Mouse (Mus musculus) natural killer cell, adult 2 months (primary cell): ENCODE data around the gene Rfx3.

ENCODE experiments used
- DNase-seq, 2 experiments: peaks; one replicate each; pipeline ENCODE4 v3.0.0; 2022; ENCODE audit warnings: low spot score in 2 of 2

Rfx3 gene

GRCm38 (mm10) chr19:27718931-27719330 lies 292.0 kb downstream of the Rfx3 start:
- no peak for DNase-seq

GRCm38 (mm10) chr19:27716274-27716673 lies 294.7 kb downstream of the Rfx3 start:
- DNase-seq, result no peak
